Mouse (Mus musculus) liver, embryonic 11.5 days (tissue): ENCODE measurements at regions not wholly inside any gene's neighbourhood (a gene's known extent, or its start where the extent isn't known, plus 50 kb on each side); places are given as distances from the start of the nearest gene placed in this dataset.
A peak's percentile ranks its signal among the peaks of the same experiment; 100 is the strongest.

ENCODE experiments used
- ATAC-seq: fragments of 200-750 bp; cut with Nextera tagmentation; replicated peaks from 2 replicates; pipeline ENCODE4 v1.8.0; 2017; ENCODE audit warnings: moderate number of reproducible peaks, mild to moderate bottlenecking, moderate TSS enrichment, moderate library complexity; ENCODE audit not compliant: low FRiP score
- DNase-seq: peaks from one replicate; pipeline ENCODE4 v3.0.0-alpha.2; 2017; ENCODE audit warnings: low spot score
- H3K27ac ChIP-seq: fragments of 300-500 bp; sonication (generic); 2 replicates; pipeline ENCODE4 v1.5.1; 2014; ENCODE audit warnings: mild to moderate bottlenecking, low read depth, low read length, control low read depth
- H3K27me3 ChIP-seq: fragments of 300-500 bp; sonication (generic); replicated peaks from 2 replicates; pipeline ENCODE4 v1.6.1; 2014; ENCODE audit warnings: low read length, mixed read lengths; ENCODE audit not compliant: control insufficient read depth, insufficient read depth
- H3K36me3 ChIP-seq: fragments of 300-500 bp; sonication (generic); 2 replicates; pipeline ENCODE4 v1.6.1; 2014; ENCODE audit warnings: mild to moderate bottlenecking, low read length, moderate library complexity, mixed read lengths; ENCODE audit not compliant: control insufficient read depth, insufficient read depth
- H3K4me1 ChIP-seq: fragments of 300-500 bp; sonication (generic); replicated peaks from 2 replicates; pipeline ENCODE4 v1.6.1; 2014; ENCODE audit warnings: low read length, mixed read lengths; ENCODE audit not compliant: control insufficient read depth, insufficient read depth
- H3K4me2 ChIP-seq: fragments of 300-500 bp; sonication (generic); 2 replicates; pipeline ENCODE4 v1.6.1; 2014; ENCODE audit warnings: mild to moderate bottlenecking, control low read depth, moderate library complexity
- H3K4me3 ChIP-seq: fragments of 300-500 bp; sonication (generic); 2 replicates; pipeline ENCODE4 v1.5.1; 2014; ENCODE audit warnings: low read depth, low read length, control low read depth
- H3K9ac ChIP-seq: fragments of 300-500 bp; sonication (generic); 2 replicates; pipeline ENCODE4 v1.6.1; 2014; ENCODE audit warnings: low read depth, low read length, control low read depth
- H3K9me3 ChIP-seq: fragments of 300-500 bp; sonication (generic); 2 replicates; pipeline ENCODE4 v1.6.1; 2016; ENCODE audit warnings: low read length, inconsistent platforms, mixed read lengths; ENCODE audit not compliant: control insufficient read depth
- WGBS: fragments of 180-500 bp; shearing (Covaris S2); extraction: QIAGEN DNeasy Blood & Tissue Kit; methylation state at CpG from one replicate; pipeline ENCODE4 v1.1.7; 2014; 5-methylcytosine and 5-hydroxymethylcytosine counted together

GRCm38 (mm10) chr17:15288640-15289039, 88.0 kb downstream of the Dll1 start:
- Histone ChIP-seq H3K27ac (no peak overlapping the region), H3K4me1 (peaks cover 3% of the 10 kb centered on the region; the same call in 1 of the 2 replicates), H3K27me3 (no peaks in the 10 kb centered on the region), H3K9ac (no peak overlapping the region), H3K9me3 (no peaks in the 10 kb centered on the region), H3K36me3 (no peaks in the 10 kb centered on the region), H3K4me2 (no peak overlapping the region), H3K4me3 (no peak overlapping the region)
- ATAC-seq (no peak), DNase-seq (no peak)
- 74% methylated on average over 8 of the region's 8 CpGs for WGBS

- H3K9me3 ChIP-seq = no peaks in the 10 kb centered on the region
- H3K4me1 ChIP-seq = peaks cover 1% of the 10 kb centered on the region; the same call in 1 of the 2 replicates
- no peak overlapping the region for H3K4me3 ChIP-seq
- no peaks in the 10 kb centered on the region for H3K36me3 ChIP-seq
- no peak overlapping the region for H3K27ac ChIP-seq
- ATAC-seq = no peak
- no peak overlapping the region for H3K9ac ChIP-seq
- DNase-seq = no peak
- H3K4me2 ChIP-seq = no peak overlapping the region
- WGBS = 77% methylated on average over 2 of the region's 2 CpGs
- H3K27me3 ChIP-seq = no peaks in the 10 kb centered on the region
Measured at GRCm38 (mm10) chr17:15286596-15286995, 90.1 kb downstream of the Dll1 start.

- H3K4me2 ChIP-seq = no peak overlapping the region
- no peak overlapping the region for H3K4me3 ChIP-seq
- H3K27ac ChIP-seq = no peak overlapping the region
- H3K27me3 ChIP-seq = no peaks in the 10 kb centered on the region
- WGBS = 71% methylated on average over 7 of the region's 7 CpGs
- DNase-seq (no peak), ATAC-seq (no peak)
- no peaks in the 10 kb centered on the region for H3K4me1 ChIP-seq
- H3K36me3 ChIP-seq = no peaks in the 10 kb centered on the region
- H3K9me3 ChIP-seq = no peaks in the 10 kb centered on the region
- H3K9ac ChIP-seq = no peak overlapping the region
Measured at GRCm38 (mm10) chr17:15285399-15286043, 91.2 kb downstream of the Dll1 start.

- no peak overlapping the region for H3K4me3 ChIP-seq
- H3K4me2 ChIP-seq = no peak overlapping the region
- H3K9me3 ChIP-seq = no peaks in the 10 kb centered on the region
- WGBS = 67% methylated on average over 6 of the region's 6 CpGs
- H3K36me3 ChIP-seq = no peaks in the 10 kb centered on the region
- H3K9ac ChIP-seq = no peak overlapping the region
- no peaks in the 10 kb centered on the region for H3K27me3 ChIP-seq
- no peaks in the 10 kb centered on the region; the same call in 1 of the 2 replicates for H3K4me1 ChIP-seq
- no peak for ATAC-seq
- no peak overlapping the region for H3K27ac ChIP-seq
- DNase-seq = peak; percentile 16
Measured at GRCm38 (mm10) chr17:15269905-15270304, 106.8 kb downstream of the Dll1 start.

- 79% methylated on average over 8 of the region's 8 CpGs for WGBS
Measured at GRCm38 (mm10) chr17:15269056-15269612, 107.5 kb downstream of the Dll1 start.

GRCm38 (mm10) chr17:15267721-15268120, 109.0 kb downstream of the Dll1 start:
- Histone ChIP-seq H3K27me3 (no peaks in the 10 kb centered on the region), H3K9ac (no peak overlapping the region), H3K4me3 (no peak overlapping the region), H3K4me2 (no peak overlapping the region), H3K9me3 (no peaks in the 10 kb centered on the region), H3K4me1 (no peaks in the 10 kb centered on the region; the same call in 1 of the 2 replicates), H3K27ac (no peak overlapping the region), H3K36me3 (no peaks in the 10 kb centered on the region)
- ATAC-seq = no peak
- DNase-seq = no peak
- WGBS = 51% methylated on average over 7 of the region's 7 CpGs

More at GRCm38 (mm10) chr17:15269056-15269612, 107.5 kb downstream of the Dll1 start:
- no peaks in the 10 kb centered on the region for H3K9me3 ChIP-seq
- ATAC-seq = no peak
- H3K27me3 ChIP-seq = no peaks in the 10 kb centered on the region
- no peaks in the 10 kb centered on the region; the same call in 1 of the 2 replicates for H3K4me1 ChIP-seq
- no peaks in the 10 kb centered on the region for H3K36me3 ChIP-seq
- peak; percentile 15 for DNase-seq
- H3K9ac ChIP-seq = no peak overlapping the region
- no peak overlapping the region for H3K4me2 ChIP-seq
- H3K27ac ChIP-seq = no peak overlapping the region
- H3K4me3 ChIP-seq = no peak overlapping the region

GRCm38 (mm10) chr17:15259427-15260101, 117.1 kb downstream of the Dll1 start:
- H3K9me3 ChIP-seq = no peaks in the 10 kb centered on the region
- no peaks in the 10 kb centered on the region for H3K36me3 ChIP-seq
- no peak overlapping the region for H3K4me2 ChIP-seq
- ATAC-seq (no peak), DNase-seq (no peak)
- H3K27ac ChIP-seq = no peak overlapping the region
- no peak overlapping the region for H3K9ac ChIP-seq
- H3K4me3 ChIP-seq = no peak overlapping the region
- WGBS = 79% methylated on average over 11 of the region's 11 CpGs
- H3K4me1 ChIP-seq = no peaks in the 10 kb centered on the region
- no peaks in the 10 kb centered on the region for H3K27me3 ChIP-seq

- ATAC-seq = no peak
- no peaks in the 10 kb centered on the region for H3K36me3 ChIP-seq
- WGBS = 76% methylated on average over 2 of the region's 2 CpGs
Measured at GRCm38 (mm10) chr17:15255874-15256273, 120.8 kb downstream of the Dll1 start.

More at GRCm38 (mm10) chr17:15255874-15256273, 120.8 kb downstream of the Dll1 start:
- H3K9ac ChIP-seq = no peak overlapping the region
- H3K4me1 ChIP-seq = no peaks in the 10 kb centered on the region
- no peak overlapping the region for H3K27ac ChIP-seq
- H3K4me2 ChIP-seq = no peak overlapping the region
- H3K4me3 ChIP-seq = no peak overlapping the region
- H3K9me3 ChIP-seq = no peaks in the 10 kb centered on the region
- no peaks in the 10 kb centered on the region for H3K27me3 ChIP-seq
- DNase-seq = no peak
